Mouse (Mus musculus): ENCODE results near the gene Slc4a5. TPM values are rescaled to one million over a fixed set of nuclear protein-coding genes. Genes with fewer than 3 reads are reported as not detected.
A peak's percentile ranks its signal among the peaks of the same experiment; 100 is the strongest.

The Slc4a5 gene
- polyA plus RNA-seq, 1 experiment from 2014 or later = 0.63 TPM

GRCm38 (mm10) chr6:83245134-83245533 is 25.5 kb downstream of the Slc4a5 start:
- H3K4me1 ChIP-seq (ENCODE audit: control insufficient read depth, insufficient read depth, low read length) = no peaks in the 10 kb centered on the region
- H3K27ac ChIP-seq (ENCODE audit: low read depth, low read length) = no peak overlapping the region
- DNase-seq (ENCODE audit: low spot score) = peak; percentile 39
- H3K36me3 ChIP-seq (ENCODE audit: control insufficient read depth, insufficient read depth, low read length) = no peaks in the 10 kb centered on the region
- H3K27me3 ChIP-seq (replicated peaks; ENCODE audit: control insufficient read depth, insufficient read depth, low read length) = no peaks in the 10 kb centered on the region
- no peaks in the 10 kb centered on the region for H3K9me3 ChIP-seq (replicated peaks; ENCODE audit: control insufficient read depth, low read length)
- ATAC-seq = no peak
- H3K4me2 ChIP-seq (ENCODE audit: low read length) = no peak overlapping the region
- 59% methylated on average over 6 of the region's 6 CpGs for WGBS
- H3K4me3 ChIP-seq (ENCODE audit: low read depth, low read length) = no peak overlapping the region
- H3K9ac ChIP-seq (ENCODE audit: low read length) = no peak overlapping the region

- WGBS = 100% methylated on average over 1 of the region's 1 CpGs
- H3K36me3 ChIP-seq (ENCODE audit: control insufficient read depth, insufficient read depth, low read length) = no peaks in the 10 kb centered on the region
- no peaks in the 10 kb centered on the region for H3K9me3 ChIP-seq (replicated peaks; ENCODE audit: control insufficient read depth, low read length)
- no peak overlapping the region for H3K27ac ChIP-seq (ENCODE audit: low read depth, low read length)
- H3K9ac ChIP-seq (ENCODE audit: low read length) = no peak overlapping the region
- H3K4me3 ChIP-seq (ENCODE audit: low read depth, low read length) = no peak overlapping the region
- no peak overlapping the region for H3K4me2 ChIP-seq (ENCODE audit: low read length)
- ATAC-seq = no peak
- no peaks in the 10 kb centered on the region for H3K27me3 ChIP-seq (replicated peaks; ENCODE audit: control insufficient read depth, insufficient read depth, low read length)
- H3K4me1 ChIP-seq (ENCODE audit: control insufficient read depth, insufficient read depth, low read length) = no peaks in the 10 kb centered on the region
- no peak for DNase-seq (ENCODE audit: low spot score)
These were observed 26.4 kb downstream of the Slc4a5 start for GRCm38 (mm10) chr6:83245997-83246396.

- Histone ChIP-seq H3K4me2 (ENCODE audit: low read length) (no peak overlapping the region), H3K27ac (ENCODE audit: low read depth, low read length) (no peak overlapping the region), H3K4me3 (ENCODE audit: low read depth, low read length) (no peak overlapping the region), H3K36me3 (ENCODE audit: control insufficient read depth, insufficient read depth, low read length) (no peaks in the 10 kb centered on the region), H3K4me1 (ENCODE audit: control insufficient read depth, insufficient read depth, low read length) (no peaks in the 10 kb centered on the region), H3K9ac (ENCODE audit: low read length) (no peak overlapping the region), H3K9me3 (replicated peaks; ENCODE audit: control insufficient read depth, low read length) (no peaks in the 10 kb centered on the region), H3K27me3 (replicated peaks; ENCODE audit: control insufficient read depth, insufficient read depth, low read length) (no peaks in the 10 kb centered on the region)
- no peak for ATAC-seq
- WGBS = 96% methylated on average over 4 of the region's 4 CpGs
- no peak for DNase-seq (ENCODE audit: low spot score)
These were observed 27.1 kb downstream of the Slc4a5 start for GRCm38 (mm10) chr6:83246750-83247149.

- DNase-seq (ENCODE audit: low spot score) (no peak), ATAC-seq (no peak)
- Histone ChIP-seq H3K36me3 (ENCODE audit: control insufficient read depth, insufficient read depth, low read length) (no peaks in the 10 kb centered on the region), H3K9me3 (replicated peaks; ENCODE audit: control insufficient read depth, low read length) (no peaks in the 10 kb centered on the region), H3K4me1 (ENCODE audit: control insufficient read depth, insufficient read depth, low read length) (no peaks in the 10 kb centered on the region), H3K4me3 (ENCODE audit: low read depth, low read length) (no peak overlapping the region), H3K4me2 (ENCODE audit: low read length) (no peak overlapping the region), H3K9ac (ENCODE audit: low read length) (no peak overlapping the region), H3K27ac (ENCODE audit: low read depth, low read length) (no peak overlapping the region), H3K27me3 (replicated peaks; ENCODE audit: control insufficient read depth, insufficient read depth, low read length) (no peaks in the 10 kb centered on the region)
- WGBS = 94% methylated on average over 2 of the region's 2 CpGs
These were observed 27.5 kb downstream of the Slc4a5 start for GRCm38 (mm10) chr6:83247153-83247552.

DNA sequence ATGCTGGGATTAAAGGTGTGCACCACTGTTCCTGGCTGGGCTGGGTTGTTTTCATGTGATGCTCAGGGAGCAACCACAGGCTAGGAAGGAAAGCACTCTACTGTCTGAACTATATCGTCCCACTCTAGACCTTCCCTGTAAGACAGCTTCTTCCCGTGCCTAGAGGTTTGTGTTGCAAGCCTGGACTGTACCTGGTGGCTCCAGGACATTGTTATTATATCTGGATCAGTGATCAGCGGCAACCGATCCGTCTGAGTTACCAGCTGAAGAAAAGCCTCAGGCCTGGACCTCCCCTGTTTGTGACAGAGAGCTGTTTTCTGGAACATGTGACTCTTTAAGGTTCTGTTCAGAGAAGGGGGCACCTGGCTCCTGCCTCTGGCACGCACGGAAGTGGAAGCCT is 34.6 kb downstream of the Slc4a5 start:
- Histone ChIP-seq H3K4me1 (ENCODE audit: control insufficient read depth, insufficient read depth, low read length) (no peaks in the 10 kb centered on the region), H3K27me3 (replicated peaks; ENCODE audit: control insufficient read depth, insufficient read depth, low read length) (no peaks in the 10 kb centered on the region), H3K9me3 (replicated peaks; ENCODE audit: control insufficient read depth, low read length) (no peaks in the 10 kb centered on the region), H3K36me3 (ENCODE audit: control insufficient read depth, insufficient read depth, low read length) (no peaks in the 10 kb centered on the region), H3K4me3 (ENCODE audit: low read depth, low read length) (no peak overlapping the region), H3K27ac (ENCODE audit: low read depth, low read length) (no peak overlapping the region), H3K9ac (ENCODE audit: low read length) (no peak overlapping the region), H3K4me2 (ENCODE audit: low read length) (no peak overlapping the region)
- 60% methylated on average over 7 of the region's 7 CpGs for WGBS
- DNase-seq (ENCODE audit: low spot score) (no peak), ATAC-seq (no peak)

DNA sequence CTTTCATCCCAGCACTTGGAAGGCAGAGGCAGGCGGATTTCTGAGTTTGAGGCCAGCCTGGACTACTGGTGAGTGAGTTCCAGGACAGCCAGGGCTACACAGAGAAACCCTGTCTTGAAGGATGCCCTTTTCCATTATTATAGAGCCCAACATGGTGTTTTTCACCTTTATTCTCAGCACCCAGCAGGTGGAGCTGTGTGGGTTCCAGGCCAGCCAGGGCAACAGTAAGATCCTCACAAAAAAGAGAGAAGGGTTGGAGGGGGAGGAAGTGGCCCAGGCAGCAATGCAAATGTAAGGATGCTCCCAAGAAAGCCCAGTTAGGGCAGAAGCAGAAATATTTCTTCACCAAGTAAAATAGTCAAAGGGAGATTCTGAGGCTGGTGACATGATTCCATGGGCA is 44.9 kb downstream of the Slc4a5 start:
- WGBS = 92% methylated on average over 1 of the region's 1 CpGs
- Histone ChIP-seq H3K27ac (ENCODE audit: low read depth, low read length) (no peak overlapping the region), H3K27me3 (replicated peaks; ENCODE audit: control insufficient read depth, insufficient read depth, low read length) (no peaks in the 10 kb centered on the region), H3K9ac (ENCODE audit: low read length) (no peak overlapping the region), H3K4me3 (ENCODE audit: low read depth, low read length) (no peak overlapping the region), H3K9me3 (replicated peaks; ENCODE audit: control insufficient read depth, low read length) (no peaks in the 10 kb centered on the region), H3K4me1 (ENCODE audit: control insufficient read depth, insufficient read depth, low read length) (peaks cover 5% of the 10 kb centered on the region; the same call in 1 of the 2 replicates), H3K36me3 (ENCODE audit: control insufficient read depth, insufficient read depth, low read length) (no peaks in the 10 kb centered on the region), H3K4me2 (ENCODE audit: low read length) (no peak overlapping the region)
- no peak for DNase-seq (ENCODE audit: low spot score)
- ATAC-seq = no peak

GRCm38 (mm10) chr6:83265253-83265652 is 45.6 kb downstream of the Slc4a5 start:
- Histone ChIP-seq H3K4me2 (ENCODE audit: low read length) (no peak overlapping the region), H3K9ac (ENCODE audit: low read length) (no peak overlapping the region), H3K4me1 (ENCODE audit: control insufficient read depth, insufficient read depth, low read length) (peaks cover 5% of the 10 kb centered on the region; the same call in 1 of the 2 replicates), H3K36me3 (ENCODE audit: control insufficient read depth, insufficient read depth, low read length) (no peaks in the 10 kb centered on the region), H3K9me3 (replicated peaks; ENCODE audit: control insufficient read depth, low read length) (no peaks in the 10 kb centered on the region), H3K4me3 (ENCODE audit: low read depth, low read length) (no peak overlapping the region), H3K27me3 (replicated peaks; ENCODE audit: control insufficient read depth, insufficient read depth, low read length) (no peaks in the 10 kb centered on the region), H3K27ac (ENCODE audit: low read depth, low read length) (no peak overlapping the region)
- ATAC-seq (no peak), DNase-seq (ENCODE audit: low spot score) (peak; percentile 23)

DNA sequence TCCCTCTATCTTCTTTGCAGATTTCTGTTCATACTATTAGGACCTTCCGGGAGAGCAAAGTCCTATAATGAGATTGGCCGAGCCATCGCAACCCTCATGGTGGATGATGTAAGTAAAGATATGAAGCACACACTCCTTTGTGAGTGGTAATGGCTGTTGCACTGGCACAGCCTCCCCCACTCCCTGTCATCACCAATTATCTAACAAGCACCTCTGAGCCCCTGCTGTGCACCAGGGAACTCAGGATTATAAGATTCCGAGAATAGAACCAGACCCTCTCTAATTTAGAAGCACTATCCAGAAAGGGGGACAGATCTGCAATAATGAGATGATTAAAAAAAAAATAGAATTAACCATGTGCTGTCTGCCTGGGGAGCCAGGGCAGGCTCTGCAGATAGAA is 46.0 kb downstream of the Slc4a5 start:
- Histone ChIP-seq H3K27me3 (replicated peaks; ENCODE audit: control insufficient read depth, insufficient read depth, low read length) (no peaks in the 10 kb centered on the region), H3K4me3 (ENCODE audit: low read depth, low read length) (no peak overlapping the region), H3K27ac (ENCODE audit: low read depth, low read length) (no peak overlapping the region), H3K4me2 (ENCODE audit: low read length) (no peak overlapping the region), H3K9ac (ENCODE audit: low read length) (no peak overlapping the region), H3K9me3 (replicated peaks; ENCODE audit: control insufficient read depth, low read length) (no peaks in the 10 kb centered on the region), H3K36me3 (ENCODE audit: control insufficient read depth, insufficient read depth, low read length) (no peaks in the 10 kb centered on the region), H3K4me1 (ENCODE audit: control insufficient read depth, insufficient read depth, low read length) (peaks cover 5% of the 10 kb centered on the region; the same call in 1 of the 2 replicates)
- WGBS = 66% methylated on average over 4 of the region's 4 CpGs
- no peak for ATAC-seq
- no peak for DNase-seq (ENCODE audit: low spot score)

GRCm38 (mm10) chr6:83267616-83268015 is 48.0 kb downstream of the Slc4a5 start:
- 65% methylated on average over 4 of the region's 4 CpGs for WGBS
- H3K4me2 ChIP-seq (ENCODE audit: low read length) = peak overlapping the region; percentile 54
- peak overlapping the region; percentile 29; the same call in 1 of the 2 replicates for H3K9ac ChIP-seq (ENCODE audit: low read length)
- no peaks in the 10 kb centered on the region for H3K27me3 ChIP-seq (replicated peaks; ENCODE audit: control insufficient read depth, insufficient read depth, low read length)
- DNase-seq (ENCODE audit: low spot score) = peak; percentile 24
- H3K4me1 ChIP-seq (ENCODE audit: control insufficient read depth, insufficient read depth, low read length) = peaks cover 5% of the 10 kb centered on the region; the same call in 1 of the 2 replicates
- peak overlapping the region; percentile 39; the same call in 1 of the 2 replicates for H3K4me3 ChIP-seq (ENCODE audit: low read depth, low read length)
- no peak for ATAC-seq
- no peaks in the 10 kb centered on the region for H3K9me3 ChIP-seq (replicated peaks; ENCODE audit: control insufficient read depth, low read length)
- H3K36me3 ChIP-seq (ENCODE audit: control insufficient read depth, insufficient read depth, low read length) = no peaks in the 10 kb centered on the region
- peak overlapping the region; percentile 23; the same call in 1 of the 2 replicates for H3K27ac ChIP-seq (ENCODE audit: low read depth, low read length)
